In genomic region chr10:70133188-70133587, GRCm38 (mm10) we compare ENCODE assay signal across 8 mouse cellular contexts. TPM values are rescaled to one million over a fixed set of nuclear protein-coding genes. Genes with fewer than 3 reads are reported as not detected.
DNase-seq lines count a peak whose midpoint lies in the region; ATAC-seq and TF ChIP-seq lines count a peak whose summit lies in the region.

No protein-coding gene starts in this region.

- H3K4me3 ChIP-seq in heart, embryonic 11.5 days (ENCODE audit: low read depth, low read length): no peak overlapping the region
- H3K4me3 ChIP-seq in bone marrow, adult 2 months (replicated peaks; ENCODE audit: control insufficient read depth, low read depth, low read length): no peak overlapping the region
- no peak overlapping the region for H3K4me3 ChIP-seq in intestine, embryonic 15.5 days (replicated peaks)

- no peak; the same call in 1 of the 2 replicates for ATAC-seq in heart, embryonic 11.5 days (replicated peaks; ENCODE audit: insufficient number of reproducible peaks, low FRiP score, low TSS enrichment)
- ATAC-seq in intestine, embryonic 15.5 days: peak; percentile 75
- peak; percentile 67 for ATAC-seq in megakaryocyte progenitor cell, adult 5-6 weeks (replicated peaks; ENCODE audit: poor library complexity)

- H3K4me2 ChIP-seq in heart, embryonic 11.5 days: peak overlapping the region; percentile 40
- no peak overlapping the region for H3K4me2 ChIP-seq in intestine, embryonic 15.5 days (replicated peaks)

- no peaks in the 10 kb centered on the region for H3K9me3 ChIP-seq in heart, embryonic 11.5 days (replicated peaks; ENCODE audit: control insufficient read depth, low read length)
- H3K9me3 ChIP-seq in intestine, embryonic 15.5 days: no peaks in the 10 kb centered on the region

- peak overlapping the region; percentile 17 for H3K9ac ChIP-seq in heart, embryonic 11.5 days (ENCODE audit: low read depth, low read length)
- H3K9ac ChIP-seq in intestine, embryonic 15.5 days: no peak overlapping the region

- 9% methylated on average over 6 of the region's 6 CpGs for WGBS in heart, embryonic 11.5 days (ENCODE audit: insufficient replicate concordance)
- 34% methylated on average over 6 of the region's 6 CpGs for WGBS in bone marrow, adult 2 months
- WGBS in intestine, embryonic 15.5 days: 14% methylated on average over 6 of the region's 6 CpGs

- H3K36me3 ChIP-seq in heart, embryonic 11.5 days (ENCODE audit: control insufficient read depth, insufficient read depth, low read length): no peaks in the 10 kb centered on the region
- no peaks in the 10 kb centered on the region for H3K36me3 ChIP-seq in intestine, embryonic 15.5 days

- H3K27ac ChIP-seq in heart, embryonic 11.5 days (ENCODE audit: low read depth, low read length): peak overlapping the region; percentile 92
- peak overlapping the region; percentile 37; the same call in 1 of the 2 replicates for H3K27ac ChIP-seq in bone marrow, adult 2 months (ENCODE audit: control insufficient read depth, insufficient read depth, low read depth, low read length, poor library complexity)
- no peak overlapping the region for H3K27ac ChIP-seq in intestine, embryonic 15.5 days

- TF ChIP-seq CTCF in bone marrow, adult 2 months (IDR thresholded peaks at IDR 0.05; ENCODE audit: control insufficient read depth, insufficient read depth, low read length): no peak

- H3K4me1 ChIP-seq in heart, embryonic 11.5 days (ENCODE audit: control insufficient read depth, insufficient read depth, low read length): peaks cover 55% of the 10 kb centered on the region
- H3K4me1 ChIP-seq in bone marrow, adult 2 months (ENCODE audit: control insufficient read depth, insufficient read depth, low read length): peaks cover 5% of the 10 kb centered on the region; the same call in 1 of the 2 replicates
- H3K4me1 ChIP-seq in intestine, embryonic 15.5 days (replicated peaks): peaks cover 21% of the 10 kb centered on the region

- no peak for TF ChIP-seq POLR2A in bone marrow, adult 2 months (IDR thresholded peaks at IDR 0.05; ENCODE audit: borderline replicate concordance, control insufficient read depth, low read depth, low read length)

- DNase-seq in heart, adult 8-10 months (ENCODE audit: low spot score): no peak
- no peak for DNase-seq in urinary bladder, adult 2 months (ENCODE audit: low spot score)
- DNase-seq in kidney, adult 8-10 months: no peak
- no peak for DNase-seq in urinary bladder, postnatal 10 days (ENCODE audit: low spot score)

- H3K27me3 ChIP-seq in heart, embryonic 11.5 days (ENCODE audit: control insufficient read depth, insufficient read depth, low read length): no peaks in the 10 kb centered on the region
- no peaks in the 10 kb centered on the region for H3K27me3 ChIP-seq in intestine, embryonic 15.5 days (replicated peaks)

RNA-seq across cellular contexts. Expression of gene Ccdc6, which starts 36.3 kb away (rescaled TPM):
- 18.5 and 23.0 TPM in 2 replicates for polyA plus RNA-seq in heart, embryonic 11.5 days (2014; fragmentation: Nextera tagmentation; extraction: Ambion mirVana)
- 10 to 100 TPM; 23.3 to 28.6 (median 24.9) TPM for total RNA-seq in heart, adult 8-10 months (2022)
- polyA plus RNA-seq in bone marrow, adult 2 months (2011; ENCODE audit: insufficient read depth, insufficient read length, low replicate concordance, missing spikeins): 17.0 and 19.1 TPM in 2 replicates
- polyA plus RNA-seq in intestine, embryonic 15.5 days (2015; fragmentation: Nextera tagmentation; extraction: Ambion mirVana): 13.5 and 14.0 TPM in 2 replicates
- total RNA-seq in megakaryocyte progenitor cell, adult 5-6 weeks (2015): 27.7 and 28.2 TPM in 2 replicates
- 18.2 and 21.6 TPM in 2 replicates for total RNA-seq in megakaryocyte progenitor cell, adult 5-6 weeks (2017)
- 37.9 and 45.4 TPM in 2 replicates for polyA plus RNA-seq in urinary bladder, adult 2 months (2012; rRNA removed)
